Mouse (Mus musculus) adrenal gland, adult 18-20 months (tissue): Measurements from ENCODE around the gene Gm28374. TPM values are rescaled to one million over a fixed set of nuclear protein-coding genes. Genes with fewer than 3 reads are reported as not detected.
A peak's percentile ranks its signal among the peaks of the same experiment; 100 is the strongest.
"Not testable (repeated sequence)": the region's sequence is repeated elsewhere in the genome, so short reads cannot be mapped to it uniquely, and the experiment has no call there.

ENCODE experiments used
- DNase-seq, 2 experiments: peaks; one replicate each; pipeline ENCODE4 v3.0.0; 2021 to 2022; ENCODE audit warnings: low spot score in 2 of 2
- total RNA-seq, 2 experiments: library from RNA; stranded (reverse); gene quantifications; 1 replicate in 1 of 2; 2 replicates in 1 of 2; pipeline ENCODE4 v1.2.3; 2021

The Gm28374 gene
- total RNA-seq, 2 experiments from 2014 or later = not detected

GRCm38 (mm10) chr19:6057313-6058096 lies 24.6 kb downstream of the Gm28374 start, which contains the start of the genes Mrpl49 and Fau:
Gene Mrpl49 (minus strand): TSS chr19:6057785.
Gene Fau (plus strand): TSS chr19:6057844.
- DNase-seq = peak; percentile 98 to 99

GRCm38 (mm10) chr19:6056696-6057095 lies 25.4 kb downstream of the Gm28374 start:
- peak in 1 of 2 experiments; percentile 17 for DNase-seq

- no peak for DNase-seq
Observed at GRCm38 (mm10) chr19:6054296-6054695, 27.8 kb downstream of the Gm28374 start.

GRCm38 (mm10) chr19:6052516-6052915 lies 29.5 kb downstream of the Gm28374 start:
- DNase-seq = no peak

DNA sequence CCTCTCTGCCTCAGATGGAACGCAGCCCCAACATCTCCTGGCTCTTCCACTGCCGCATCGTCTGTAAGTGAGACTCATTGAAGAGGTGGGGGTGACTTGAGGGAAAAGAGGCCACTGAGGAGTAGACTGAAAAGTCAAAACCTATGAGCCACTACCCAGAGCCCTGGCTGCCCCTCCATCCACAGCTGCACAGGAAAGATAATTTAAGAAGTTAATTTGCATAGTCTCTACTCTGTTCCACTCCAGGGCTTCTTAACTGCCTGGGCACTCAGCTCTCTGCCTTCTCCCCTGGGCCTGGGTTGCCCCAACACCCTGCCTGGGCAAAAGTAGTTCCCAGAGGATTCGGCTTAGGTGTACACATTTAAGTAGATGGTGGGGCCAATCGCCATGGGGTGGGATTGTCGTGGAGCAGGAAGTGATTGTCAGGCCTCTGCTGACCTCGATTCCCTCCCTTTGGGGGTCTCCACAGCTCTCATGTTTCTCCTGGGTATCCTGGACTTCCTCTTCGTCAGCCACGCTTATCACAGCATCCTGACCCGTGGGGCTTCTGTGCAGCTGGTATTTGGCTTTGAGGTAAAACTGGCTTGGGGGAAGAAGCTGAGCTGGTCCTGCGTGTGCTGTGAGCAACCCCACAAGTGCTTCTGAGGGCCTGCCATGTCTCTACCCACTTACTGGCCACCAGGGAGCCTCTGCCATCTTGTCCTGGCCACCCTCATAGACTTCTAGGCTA lies 33.2 kb downstream of the Gm28374 start:
- no peak for DNase-seq

- no peak for DNase-seq
Observed at GRCm38 (mm10) chr19:6047899-6048166, 34.2 kb downstream of the Gm28374 start.

DNA sequence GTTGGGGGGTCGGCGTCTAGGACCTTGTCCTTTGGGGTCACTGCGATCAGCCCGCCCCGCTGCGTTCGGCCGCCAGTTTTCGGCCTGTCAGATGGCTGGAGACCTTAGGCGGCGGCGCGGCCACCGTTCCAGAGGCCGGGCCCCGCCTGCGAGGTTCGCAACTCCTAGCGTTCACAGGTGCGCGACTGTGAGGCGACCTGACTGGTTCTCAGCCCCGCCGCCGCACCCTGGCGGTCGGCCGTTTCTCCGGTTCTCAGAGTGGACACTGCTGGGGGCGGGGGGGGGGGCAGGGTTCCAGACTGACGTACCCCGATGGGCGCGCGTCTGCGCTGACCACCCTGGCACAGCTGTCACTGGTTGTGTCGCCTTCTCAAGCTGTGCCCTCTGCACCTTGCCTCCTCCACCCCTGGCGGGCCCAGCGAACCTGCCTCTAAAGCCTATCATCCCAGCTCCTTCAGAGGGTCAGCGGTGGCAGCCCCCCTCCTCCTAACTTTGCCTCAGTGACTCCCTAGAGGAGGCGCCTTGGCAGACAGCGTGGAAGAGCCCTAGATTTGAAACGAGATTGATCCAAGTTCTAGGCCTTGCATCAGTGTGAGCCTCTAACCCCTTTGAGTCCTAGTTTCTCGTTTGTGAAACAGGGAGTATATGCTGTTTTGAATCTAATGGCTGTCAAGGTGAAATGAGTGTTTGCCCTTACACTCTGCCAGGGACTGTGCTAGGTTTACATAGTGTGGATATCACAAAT lies 34.7 kb downstream of the Gm28374 start:
- DNase-seq = no peak

DNA sequence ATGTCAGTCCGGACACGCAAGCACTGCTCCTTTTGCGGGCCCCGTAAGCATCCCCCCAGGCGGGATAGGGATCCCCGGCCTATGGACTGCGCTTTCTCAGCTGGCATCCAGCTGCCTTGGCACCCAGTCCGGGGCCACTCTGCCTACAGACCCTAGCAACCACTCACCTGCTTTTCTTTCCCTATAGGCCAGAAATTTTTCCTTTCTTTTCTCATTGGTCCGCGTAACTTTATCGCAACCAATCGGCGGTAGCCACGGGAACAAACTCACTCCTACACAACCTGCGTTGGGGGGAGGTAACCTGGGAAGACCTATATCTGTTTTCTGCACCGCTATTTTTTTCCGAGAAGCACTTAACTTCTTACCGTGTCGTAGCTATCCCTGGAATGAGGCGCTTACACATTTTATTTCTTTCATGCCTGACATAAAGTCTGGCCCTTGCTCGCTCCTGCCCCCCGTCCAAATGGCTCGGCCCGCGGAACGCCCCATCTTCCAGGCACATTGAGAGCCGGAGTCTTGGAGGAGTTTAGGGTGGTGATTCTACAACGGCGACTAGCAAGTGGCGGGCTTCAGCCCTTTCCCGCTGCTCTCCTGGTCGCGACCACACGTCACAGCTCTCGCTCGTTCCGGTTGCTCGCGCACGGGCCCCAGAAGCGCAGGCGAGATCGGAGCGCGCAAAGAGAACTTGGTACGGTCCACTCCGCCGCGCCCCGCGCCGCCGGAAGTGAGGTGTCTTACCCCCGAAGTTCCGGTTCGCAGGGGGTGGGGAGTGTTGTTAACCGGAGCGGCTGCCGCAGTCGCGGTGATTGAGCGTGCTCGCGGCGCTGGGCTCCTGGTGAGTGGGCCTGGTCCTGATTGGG lies 35.5 kb downstream of the Gm28374 start, which contains the start of gene Syvn1:
TSS of gene Syvn1 (plus strand) at position 283 of the 860 bp plus-strand sequence.
- DNase-seq = peak; percentile 87 to 92

GRCm38 (mm10) chr19:6045366-6046293 lies 36.4 kb downstream of the Gm28374 start:
- DNase-seq = no peak

DNA sequence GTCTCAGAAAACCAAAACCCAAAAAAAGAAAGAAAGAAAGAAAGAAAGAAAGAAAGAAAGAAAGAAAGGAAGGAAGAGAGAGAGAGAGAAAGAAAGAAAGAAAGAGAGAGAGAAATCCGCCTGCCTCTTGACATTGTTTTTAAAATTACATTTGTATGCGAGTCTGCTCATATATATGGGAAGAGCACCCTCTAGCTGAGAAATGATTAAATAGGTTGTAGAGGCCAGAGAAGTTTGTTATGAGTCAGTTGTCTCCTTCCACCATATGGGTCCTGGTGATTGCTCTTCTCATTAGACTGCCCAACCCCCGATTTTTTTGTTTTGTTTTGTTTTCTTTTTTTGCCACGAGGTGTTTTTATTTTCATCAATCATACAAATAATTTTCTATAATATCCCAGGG lies 38.0 kb downstream of the Gm28374 start:
- DNase-seq = not testable (repeated sequence)

DNA sequence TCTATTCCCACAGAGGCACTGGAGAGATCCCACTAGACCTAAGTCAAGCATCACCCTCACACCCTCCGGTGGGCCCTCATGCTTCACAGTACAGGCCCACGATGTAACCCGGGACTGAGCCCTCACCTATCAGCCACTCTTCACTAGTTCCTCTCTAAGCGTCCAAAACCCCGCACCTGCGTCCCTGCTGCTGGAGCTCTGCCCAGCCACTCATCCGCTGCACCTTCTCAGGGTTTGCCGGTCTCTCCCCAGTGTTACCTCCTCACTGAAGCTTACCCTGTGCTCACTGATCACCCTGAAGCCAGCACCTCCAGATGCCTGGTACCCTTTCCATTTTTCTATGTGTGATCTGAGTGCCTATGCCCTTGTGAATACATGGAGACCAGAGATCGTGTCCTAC lies 39.8 kb downstream of the Gm28374 start:
- DNase-seq = no peak

DNA sequence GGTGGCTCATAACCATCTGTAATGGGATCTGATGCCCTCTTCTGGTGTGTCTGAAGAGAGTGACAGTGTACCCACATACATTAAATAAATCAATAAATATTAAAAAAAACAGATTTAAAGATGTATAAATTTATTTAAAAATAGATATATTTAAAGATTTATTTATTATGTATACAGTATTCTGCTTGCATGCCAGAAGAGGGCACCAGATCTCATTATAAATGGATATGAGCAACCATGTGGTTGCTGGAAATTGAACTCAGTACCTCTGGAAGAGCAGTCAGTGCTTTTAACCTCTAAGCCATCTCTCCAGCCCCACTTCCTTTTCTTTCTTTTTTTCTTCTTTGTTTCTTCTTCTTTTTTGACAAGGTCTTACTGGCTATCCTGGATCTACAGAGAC lies 42.1 kb downstream of the Gm28374 start:
- no peak for DNase-seq

GRCm38 (mm10) chr19:6038326-6038725 lies 43.7 kb downstream of the Gm28374 start:
- no peak for DNase-seq

- DNase-seq = no peak
Observed at GRCm38 (mm10) chr19:6037695-6038094, 44.4 kb downstream of the Gm28374 start.

- no peak for DNase-seq
Observed at GRCm38 (mm10) chr19:6035966-6036585, 46.0 kb downstream of the Gm28374 start.

GRCm38 (mm10) chr19:6030520-6031280 lies 51.4 kb downstream of the Gm28374 start:
- no peak for DNase-seq

GRCm38 (mm10) chr19:6029426-6029825 lies 52.6 kb downstream of the Gm28374 start:
- no peak for DNase-seq

GRCm38 (mm10) chr19:6028991-6029390 lies 53.1 kb downstream of the Gm28374 start:
- DNase-seq = no peak
